In genomic region chr2:32711301-32712056, GRCm38 (mm10) we compare ENCODE assay signal across 8 mouse cellular contexts. TPM values are rescaled to one million over a fixed set of nuclear protein-coding genes. Genes with fewer than 3 reads are reported as not detected.
A peak's percentile ranks its signal among the peaks of the same experiment; 100 is the strongest.
DNase-seq lines count a peak whose midpoint lies in the region; ATAC-seq and TF ChIP-seq lines count a peak whose summit lies in the region.

No protein-coding gene starts in this region.

- ATAC-seq in lung, postnatal 0 days: no peak
- no peak for ATAC-seq in limb, embryonic 12.5 days (ENCODE audit: insufficient number of reproducible peaks, insufficient read depth, low FRiP score, low TSS enrichment, low read depth)

- H3K4me1 ChIP-seq in lung, postnatal 0 days (ENCODE audit: insufficient read depth, low read depth, low read length): peaks cover 17% of the 10 kb centered on the region; the same call in 1 of the 2 replicates
- peaks cover 17% of the 10 kb centered on the region; the same call in 1 of the 2 replicates for H3K4me1 ChIP-seq in embryonic fibroblast, embryonic 13.5 days (ENCODE audit: control insufficient read depth, insufficient read depth, low read length)
- peaks cover 18% of the 10 kb centered on the region for H3K4me1 ChIP-seq in limb, embryonic 12.5 days (replicated peaks)
- peaks cover 16% of the 10 kb centered on the region; the same call in 1 of the 2 replicates for H3K4me1 ChIP-seq in small intestine, adult 2 months (ENCODE audit: control insufficient read depth, insufficient read depth, insufficient read length, low read length)

- peak overlapping the region; percentile 85 for H3K4me2 ChIP-seq in lung, postnatal 0 days (replicated peaks; ENCODE audit: low read depth, low read length)
- peak overlapping the region; percentile 87 for H3K4me2 ChIP-seq in limb, embryonic 12.5 days

- H3K36me3 ChIP-seq in lung, postnatal 0 days (ENCODE audit: insufficient read depth, low read length): peaks cover 20% of the 10 kb centered on the region
- H3K36me3 ChIP-seq in limb, embryonic 12.5 days: peaks cover 51% of the 10 kb centered on the region
- H3K36me3 ChIP-seq in small intestine, adult 2 months (ENCODE audit: control insufficient read depth, insufficient read depth, low read length): peaks cover 39% of the 10 kb centered on the region

- 21% methylated on average over 9 of the region's 9 CpGs for WGBS in lung, postnatal 0 days
- WGBS in limb, embryonic 12.5 days: 23% methylated on average over 9 of the region's 9 CpGs
- WGBS in small intestine, adult 2 months: 15% methylated on average over 9 of the region's 9 CpGs

- H3K4me3 ChIP-seq in lung, postnatal 0 days (ENCODE audit: low read depth, low read length): peak overlapping the region; percentile 90
- H3K4me3 ChIP-seq in embryonic fibroblast, embryonic 13.5 days (ENCODE audit: insufficient read depth, low read length): peak overlapping the region; percentile 89
- H3K4me3 ChIP-seq in limb, embryonic 12.5 days (replicated peaks): peak overlapping the region; percentile 89
- H3K4me3 ChIP-seq in small intestine, adult 2 months (ENCODE audit: low read depth, low read length): peak overlapping the region; percentile 98

- peak; percentile 40; the same call in 1 of the 2 replicates for TF ChIP-seq CTCF in lung, postnatal 0 days (IDR thresholded peaks at IDR 0.05)
- no peak for TF ChIP-seq CTCF in embryonic fibroblast, embryonic 13.5 days (IDR thresholded peaks at IDR 0.05; ENCODE audit: borderline replicate concordance, insufficient read depth, low read length)
- TF ChIP-seq CTCF in small intestine, adult 2 months (IDR thresholded peaks at IDR 0.05; ENCODE audit: extremely low read depth, insufficient read length, insufficient replicate concordance, low read depth, low read length): no peak

- peak overlapping the region; percentile 64 for H3K9ac ChIP-seq in lung, postnatal 0 days (replicated peaks; ENCODE audit: low read depth)
- peak overlapping the region; percentile 90 for H3K9ac ChIP-seq in limb, embryonic 12.5 days (replicated peaks)

- no peak for DNase-seq in lung, postnatal 0 days (ENCODE audit: low spot score)
- no peak for DNase-seq in lung, postnatal 4 days
- DNase-seq in adrenal gland, postnatal 4 days (ENCODE audit: low spot score in 2 of 2): no peak
- no peak for DNase-seq in gastrocnemius, adult 18-20 months (ENCODE audit: low spot score)
- no peak for DNase-seq in cerebellum, postnatal 25 days

- H3K27me3 ChIP-seq in lung, postnatal 0 days (replicated peaks; ENCODE audit: insufficient read depth, low read length): no peaks in the 10 kb centered on the region
- no peaks in the 10 kb centered on the region for H3K27me3 ChIP-seq in limb, embryonic 12.5 days
- no peaks in the 10 kb centered on the region for H3K27me3 ChIP-seq in small intestine, adult 2 months (ENCODE audit: control insufficient read depth, insufficient read depth, low read length)

- H3K27ac ChIP-seq in lung, postnatal 0 days (ENCODE audit: low read length): peak overlapping the region; percentile 96
- H3K27ac ChIP-seq in embryonic fibroblast, embryonic 13.5 days (ENCODE audit: insufficient read depth, low read length): peak overlapping the region; percentile 97
- peak overlapping the region; percentile 98 for H3K27ac ChIP-seq in limb, embryonic 12.5 days
- peak overlapping the region; percentile 71; the same call in 1 of the 2 replicates for H3K27ac ChIP-seq in small intestine, adult 2 months (ENCODE audit: insufficient read depth, low read depth, low read length)

- H3K9me3 ChIP-seq in lung, postnatal 0 days (ENCODE audit: low read length): no peaks in the 10 kb centered on the region
- H3K9me3 ChIP-seq in limb, embryonic 12.5 days: no peaks in the 10 kb centered on the region

- no peak for TF ChIP-seq POLR2A in embryonic fibroblast, embryonic 13.5 days (IDR thresholded peaks at IDR 0.05; ENCODE audit: low read depth, low read length)
- no peak for TF ChIP-seq POLR2A in small intestine, adult 2 months (IDR thresholded peaks at IDR 0.05; ENCODE audit: low read depth, low read length)

- TF ChIP-seq EP300 in lung, postnatal 0 days (IDR thresholded peaks at IDR 0.05): no peak

RNA-seq across cellular contexts. Expression of gene Cdk9, which starts 1.4 kb away (rescaled TPM):
- polyA plus RNA-seq in lung, postnatal 0 days (2015; fragmentation: Nextera tagmentation; extraction: Ambion mirVana): 62.8 and 68.7 TPM in 2 replicates
- polyA plus RNA-seq in embryonic fibroblast, embryonic 13.5 days (2011; ENCODE audit: insufficient read length, low read depth, missing spikeins): 77.9 and 82.0 TPM in 2 replicates
- polyA plus RNA-seq in limb, embryonic 12.5 days (2016; fragmentation: Nextera tagmentation; extraction: Ambion mirVana): 129 and 136 TPM in 2 replicates
- 41.9 and 89.9 TPM in 2 replicates for polyA plus RNA-seq in small intestine, adult 2 months (2012; rRNA removed)
- 100 to 1,000 TPM; 102 to 105 TPM for total RNA-seq in adrenal gland, postnatal 4 days (2021)
- 10 to 100 TPM; 19.3 to 19.9 TPM for total RNA-seq in gastrocnemius, adult 18-20 months (2021)

RNA-seq across cellular contexts. Expression of gene Fpgs, which starts 7.5 kb away (rescaled TPM):
- 12.6 and 15.6 TPM in 2 replicates for polyA plus RNA-seq in lung, postnatal 0 days (2015; fragmentation: Nextera tagmentation; extraction: Ambion mirVana)
- 20.2 and 26.4 TPM in 2 replicates for polyA plus RNA-seq in embryonic fibroblast, embryonic 13.5 days (2011; ENCODE audit: insufficient read length, low read depth, missing spikeins)
- polyA plus RNA-seq in limb, embryonic 12.5 days (2016; fragmentation: Nextera tagmentation; extraction: Ambion mirVana): 31.0 and 32.9 TPM in 2 replicates
- 25.6 and 26.0 TPM in 2 replicates for polyA plus RNA-seq in small intestine, adult 2 months (2012; rRNA removed)
- total RNA-seq in adrenal gland, postnatal 4 days (2021): 10 to 100 TPM; 33.2 to 36.2 TPM
- total RNA-seq in gastrocnemius, adult 18-20 months (2021): 1 to 10 TPM; 4.8 to 5.4 TPM

RNA-seq across cellular contexts. Expression of gene Sh2d3c, which starts 9.4 kb away (rescaled TPM):
- polyA plus RNA-seq in lung, postnatal 0 days (2015; fragmentation: Nextera tagmentation; extraction: Ambion mirVana): 51.8 and 53.5 TPM in 2 replicates
- 2.1 and 2.6 TPM in 2 replicates for polyA plus RNA-seq in embryonic fibroblast, embryonic 13.5 days (2011; ENCODE audit: insufficient read length, low read depth, missing spikeins)
- 17.0 and 17.1 TPM in 2 replicates for polyA plus RNA-seq in limb, embryonic 12.5 days (2016; fragmentation: Nextera tagmentation; extraction: Ambion mirVana)
- polyA plus RNA-seq in small intestine, adult 2 months (2012; rRNA removed): 10.9 and 25.3 TPM in 2 replicates
- total RNA-seq in adrenal gland, postnatal 4 days (2021): 10 to 100 TPM; 32.3 to 32.9 TPM
- total RNA-seq in gastrocnemius, adult 18-20 months (2021): 1 to 10 TPM; 5.7 to 7.3 TPM

RNA-seq across cellular contexts. Expression of gene 6330409D20Rik, which starts 29.3 kb away (rescaled TPM):
- 0.30 TPM in 2 replicates for polyA plus RNA-seq in lung, postnatal 0 days (2015; fragmentation: Nextera tagmentation; extraction: Ambion mirVana)
- polyA plus RNA-seq in embryonic fibroblast, embryonic 13.5 days (2011; ENCODE audit: insufficient read length, low read depth, missing spikeins): not detected in 2 replicates
- not detected in 2 replicates for polyA plus RNA-seq in limb, embryonic 12.5 days (2016; fragmentation: Nextera tagmentation; extraction: Ambion mirVana)
- polyA plus RNA-seq in small intestine, adult 2 months (2012; rRNA removed): not detected in 2 replicates
- total RNA-seq in adrenal gland, postnatal 4 days (2021): under 1 TPM in 1 of 2 experiments, not detected in 1; 0.28 TPM
- not detected for total RNA-seq in gastrocnemius, adult 18-20 months (2021)

RNA-seq across cellular contexts. Expression of gene Tor2a, which starts 45.6 kb away (rescaled TPM):
- 60.9 and 63.5 TPM in 2 replicates for polyA plus RNA-seq in lung, postnatal 0 days (2015; fragmentation: Nextera tagmentation; extraction: Ambion mirVana)
- polyA plus RNA-seq in embryonic fibroblast, embryonic 13.5 days (2011; ENCODE audit: insufficient read length, low read depth, missing spikeins): 26.1 and 36.6 TPM in 2 replicates
- 58.8 and 62.7 TPM in 2 replicates for polyA plus RNA-seq in limb, embryonic 12.5 days (2016; fragmentation: Nextera tagmentation; extraction: Ambion mirVana)
- polyA plus RNA-seq in small intestine, adult 2 months (2012; rRNA removed): 86.2 and 133 TPM in 2 replicates
- 10 to 100 TPM; 31.5 to 36.5 TPM for total RNA-seq in adrenal gland, postnatal 4 days (2021)
- total RNA-seq in gastrocnemius, adult 18-20 months (2021): 1 to 10 TPM; 4.1 to 4.8 TPM
